Mouse (Mus musculus) heart, adult 18-20 months (tissue): ENCODE data around the gene Cav3. TPM values are rescaled to one million over a fixed set of nuclear protein-coding genes. Genes with fewer than 3 reads are reported as not detected.

Experiments used
- DNase-seq, 2 experiments: peaks; one replicate each; pipeline ENCODE4 v3.0.0; 2021 to 2022; ENCODE audit warnings: mixed read lengths in 1 of 2
- total RNA-seq, 2 experiments: library from RNA; stranded (reverse); gene quantifications; 2 replicates each; pipeline ENCODE4 v1.2.3; 2021

The Cav3 gene
- total RNA-seq, 2 experiments from 2014 or later: 62.8 to 77.7 TPM

- peak; percentile 33 to 53 for DNase-seq
Measured at GRCm38 (mm10) chr6:112494620-112495081, 35.3 kb downstream of the Cav3 start.

GRCm38 (mm10) chr6:112495219-112495618 is 35.9 kb downstream of the Cav3 start:
- DNase-seq: no peak

- DNase-seq: no peak
Measured at GRCm38 (mm10) chr6:112496291-112497060, 37.2 kb downstream of the Cav3 start.

GRCm38 (mm10) chr6:112497456-112497855 is 38.2 kb downstream of the Cav3 start:
- DNase-seq: no peak

GRCm38 (mm10) chr6:112498716-112499115 is 39.4 kb downstream of the Cav3 start:
- DNase-seq: no peak

- DNase-seq: no peak
Measured at GRCm38 (mm10) chr6:112499456-112499855, 40.2 kb downstream of the Cav3 start.

GRCm38 (mm10) chr6:112501156-112501555 is 41.9 kb downstream of the Cav3 start:
- no peak for DNase-seq

GRCm38 (mm10) chr6:112507617-112508016 is 48.3 kb downstream of the Cav3 start:
- peak; percentile 41 to 59 for DNase-seq

- DNase-seq: no peak
Measured at GRCm38 (mm10) chr6:112509590-112510131, 50.4 kb downstream of the Cav3 start.

GRCm38 (mm10) chr6:112510346-112510745 is 51.0 kb downstream of the Cav3 start:
- no peak for DNase-seq

GRCm38 (mm10) chr6:112514591-112514990 is 55.3 kb downstream of the Cav3 start:
- DNase-seq: peak; percentile 42 to 68

- no peak for DNase-seq
Measured at GRCm38 (mm10) chr6:112516496-112516895, 57.2 kb downstream of the Cav3 start.

- no peak for DNase-seq
Measured at GRCm38 (mm10) chr6:112517572-112517971, 58.3 kb downstream of the Cav3 start.

- DNase-seq: no peak
Measured at GRCm38 (mm10) chr6:112517991-112518390, 58.7 kb downstream of the Cav3 start.

Other genes with a start within 250 kb of the Cav3 start
- gene Lmcd1, start 185.7 kb upstream of the Cav3 start, total RNA-seq: 10 to 100 TPM; 33.6 to 35.0 TPM
- 1 to 10 TPM in 1 of 2 experiments, under 1 TPM in 1; 0.72 to 1.1 TPM for gene Ssu2, start 71.5 kb upstream of the Cav3 start, total RNA-seq
- under 1 TPM; 0.18 to 0.30 TPM for gene Oxtr, start 30.4 kb downstream of the Cav3 start, total RNA-seq
- 1 to 10 TPM; 1.5 to 2.0 TPM for gene Rad18, start 237.2 kb downstream of the Cav3 start, total RNA-seq